ENCODE assay signal across 17 mouse cellular contexts in genomic region chr17:33717246-33717645, GRCm38 (mm10). TPM values are rescaled to one million over a fixed set of nuclear protein-coding genes. Genes with fewer than 3 reads are reported as not detected.
DNase-seq lines count a peak whose midpoint lies in the region; ATAC-seq lines count a peak whose summit lies in the region.
"Had no signal": no experiment of that assay in that cellular context is flagged by ENCODE, and none has a peak within 500 bp of the region (broad histone marks: within the 10 kb centered on the region; RNA-seq: fewer than 3 reads in every experiment).

No protein-coding gene starts in this region.

- WGBS in heart, embryonic 11.5 days (ENCODE audit: insufficient replicate concordance) = 86% methylated on average over 1 of the region's 1 CpGs
- 97% methylated on average over 1 of the region's 1 CpGs for WGBS in neural tube, embryonic 12.5 days
- WGBS in limb, embryonic 13.5 days = 96% methylated on average over 1 of the region's 1 CpGs

- no peaks in the 10 kb centered on the region for H3K9me3 ChIP-seq in heart, embryonic 11.5 days (replicated peaks; ENCODE audit: control insufficient read depth, low read length)
- no peaks in the 10 kb centered on the region for H3K9me3 ChIP-seq in neural tube, embryonic 12.5 days
- H3K9me3 ChIP-seq in limb, embryonic 13.5 days = no peaks in the 10 kb centered on the region
- H3K9me3 ChIP-seq: midbrain, embryonic 15.5 days had no signal

- no peaks in the 10 kb centered on the region for H3K36me3 ChIP-seq in heart, embryonic 11.5 days (ENCODE audit: control insufficient read depth, insufficient read depth, low read length)
- peaks cover under 1% of the 10 kb centered on the region; the same call in 1 of the 2 replicates for H3K36me3 ChIP-seq in neural tube, embryonic 12.5 days
- no peaks in the 10 kb centered on the region for H3K36me3 ChIP-seq in limb, embryonic 13.5 days
- H3K36me3 ChIP-seq: midbrain, embryonic 15.5 days had no signal

- H3K9ac ChIP-seq in heart, embryonic 11.5 days (ENCODE audit: low read depth, low read length) = peak overlapping the region; percentile 28; the same call in 1 of the 2 replicates
- no peak overlapping the region for H3K9ac ChIP-seq in neural tube, embryonic 12.5 days
- no peak overlapping the region for H3K9ac ChIP-seq in limb, embryonic 13.5 days

- ATAC-seq in heart, embryonic 11.5 days (replicated peaks; ENCODE audit: insufficient number of reproducible peaks, low FRiP score, low TSS enrichment) = no peak
- no peak for ATAC-seq in neural tube, embryonic 12.5 days (ENCODE audit: low FRiP score, low read depth)
- ATAC-seq in limb, embryonic 13.5 days (ENCODE audit: low FRiP score, low read depth) = no peak
- ATAC-seq: forebrain, embryonic 14.5 days; midbrain, embryonic 15.5 days had no signal

- peak overlapping the region; percentile 61 for H3K4me3 ChIP-seq in heart, embryonic 11.5 days (ENCODE audit: low read depth, low read length)
- H3K4me3 ChIP-seq in neural tube, embryonic 12.5 days = no peak overlapping the region
- H3K4me3 ChIP-seq in limb, embryonic 13.5 days = no peak overlapping the region

- 0 out of 2 replicates have a peak, but pooled peaks cover 3% of the 10 kb centered on the region for H3K4me1 ChIP-seq in heart, embryonic 11.5 days (ENCODE audit: control insufficient read depth, insufficient read depth, low read length)
- no peaks in the 10 kb centered on the region for H3K4me1 ChIP-seq in neural tube, embryonic 12.5 days
- 0 out of 2 replicates have a peak, but pooled peaks cover 4% of the 10 kb centered on the region for H3K4me1 ChIP-seq in limb, embryonic 13.5 days

- no peaks in the 10 kb centered on the region for H3K27me3 ChIP-seq in heart, embryonic 11.5 days (ENCODE audit: control insufficient read depth, insufficient read depth, low read length)
- H3K27me3 ChIP-seq in neural tube, embryonic 12.5 days (replicated peaks) = no peaks in the 10 kb centered on the region
- H3K27me3 ChIP-seq in limb, embryonic 13.5 days = no peaks in the 10 kb centered on the region
- H3K27me3 ChIP-seq: midbrain, embryonic 15.5 days had no signal

- DNase-seq in heart, adult 9 months (ENCODE audit: low spot score in 2 of 2) = no peak
- DNase-seq in neural tube, embryonic 10.5 days (ENCODE audit: extremely low spot score, low spot score) = no peak
- peak; percentile 15 for DNase-seq in naive thymus-derived CD4-positive, alpha-beta T cell, adult 2 months (ENCODE audit: low read depth)
- DNase-seq in ovary, postnatal 10 days (ENCODE audit: low spot score) = no peak
- no peak for DNase-seq in ovary, postnatal 14 days (ENCODE audit: low spot score)
- DNase-seq: adrenal gland, postnatal 14 days; gastrocnemius, postnatal 14 days; heart, postnatal 10 days; kidney, adult 11 months; layer of hippocampus, postnatal 36 days; lung, postnatal 36 days; right cerebral cortex, adult 18-20 months had no signal

- no peak overlapping the region for H3K27ac ChIP-seq in heart, embryonic 11.5 days (ENCODE audit: low read depth, low read length)
- no peak overlapping the region for H3K27ac ChIP-seq in neural tube, embryonic 12.5 days
- H3K27ac ChIP-seq in limb, embryonic 13.5 days = no peak overlapping the region
- H3K27ac ChIP-seq: midbrain, embryonic 15.5 days had no signal

- H3K4me2 ChIP-seq in heart, embryonic 11.5 days = peak overlapping the region; percentile 70
- peak overlapping the region; percentile 9; the same call in 1 of the 2 replicates for H3K4me2 ChIP-seq in neural tube, embryonic 12.5 days (replicated peaks)
- H3K4me2 ChIP-seq in limb, embryonic 13.5 days (replicated peaks) = 0 out of 2 replicates have a peak overlapping the region, but pooled peaks have one; percentile 1

RNA-seq across cellular contexts. Expression of gene March2, which starts 1.2 kb away (rescaled TPM):
- 73.6 and 83.2 TPM in 2 replicates for polyA plus RNA-seq in heart, embryonic 11.5 days (2014; fragmentation: Nextera tagmentation; extraction: Ambion mirVana)
- 55.7 and 61.1 TPM in 2 replicates for polyA plus RNA-seq in neural tube, embryonic 12.5 days (2016; fragmentation: Nextera tagmentation; extraction: Ambion mirVana)
- 49.3 and 50.9 TPM in 2 replicates for polyA plus RNA-seq in limb, embryonic 13.5 days (2015; fragmentation: Nextera tagmentation; extraction: Ambion mirVana)

RNA-seq across cellular contexts. Expression of gene Hnrnpm, which starts 30.6 kb away (rescaled TPM):
- 278 and 323 TPM in 2 replicates for polyA plus RNA-seq in heart, embryonic 11.5 days (2014; fragmentation: Nextera tagmentation; extraction: Ambion mirVana)
- polyA plus RNA-seq in neural tube, embryonic 12.5 days (2016; fragmentation: Nextera tagmentation; extraction: Ambion mirVana) = 369 and 408 TPM in 2 replicates
- polyA plus RNA-seq in limb, embryonic 13.5 days (2015; fragmentation: Nextera tagmentation; extraction: Ambion mirVana) = 379 and 395 TPM in 2 replicates

RNA-seq across cellular contexts. Expression of gene Rab11b, which starts 43.1 kb away (rescaled TPM):
- polyA plus RNA-seq in heart, embryonic 11.5 days (2014; fragmentation: Nextera tagmentation; extraction: Ambion mirVana) = 254 and 285 TPM in 2 replicates
- 412 and 463 TPM in 2 replicates for polyA plus RNA-seq in neural tube, embryonic 12.5 days (2016; fragmentation: Nextera tagmentation; extraction: Ambion mirVana)
- 325 and 332 TPM in 2 replicates for polyA plus RNA-seq in limb, embryonic 13.5 days (2015; fragmentation: Nextera tagmentation; extraction: Ambion mirVana)

Comparison
In these comparisons a context has a peak if more than half of its experiments do, and no peak if none do; other contexts are left out.
1. H3K4me2 ChIP-seq: peak in every context shown above with its lines; median percentile 70 in heart, embryonic 11.5 days; 9 in neural tube, embryonic 12.5 days; 1 in limb, embryonic 13.5 days.